Mouse (Mus musculus) forebrain, embryonic 16.5 days (tissue): ENCODE results near the gene Chpf. TPM values are rescaled to one million over a fixed set of nuclear protein-coding genes. Genes with fewer than 3 reads are reported as not detected.
A peak's percentile ranks its signal among the peaks of the same experiment; 100 is the strongest.

Experiments
- ATAC-seq: fragments of 200-750 bp; cut with Nextera tagmentation; 2 replicates; pipeline ENCODE4 v1.8.0; 2017; ENCODE audit warnings: mild to moderate bottlenecking, moderate library complexity
- H3K27ac ChIP-seq: fragments of 300-500 bp; sonication (generic); 2 replicates; pipeline ENCODE4 v1.5.1; 2014; ENCODE audit warnings: low read length, control low read depth
- H3K27me3 ChIP-seq: fragments of 300-500 bp; sonication (generic); replicated peaks from 2 replicates; pipeline ENCODE4 v1.6.1; 2014; ENCODE audit warnings: low read length; ENCODE audit not compliant: control insufficient read depth, insufficient read depth
- H3K36me3 ChIP-seq: fragments of 300-500 bp; sonication (generic); 2 replicates; pipeline ENCODE4 v1.6.1; 2014; ENCODE audit not compliant: control insufficient read depth, insufficient read depth
- H3K4me1 ChIP-seq: fragments of 300-500 bp; sonication (generic); replicated peaks from 2 replicates; pipeline ENCODE4 v1.6.1; 2014; ENCODE audit warnings: low read length; ENCODE audit not compliant: control insufficient read depth, insufficient read depth
- H3K4me2 ChIP-seq: fragments of 300-500 bp; sonication (generic); 2 replicates; pipeline ENCODE4 v1.6.1; 2014; ENCODE audit warnings: mild to moderate bottlenecking, low read length, control low read depth
- H3K4me3 ChIP-seq: fragments of 300-500 bp; sonication (generic); replicated peaks from 2 replicates; pipeline ENCODE4 v1.5.1; 2014; ENCODE audit warnings: mild to moderate bottlenecking, low read length, control low read depth
- H3K9ac ChIP-seq: fragments of 300-500 bp; sonication (generic); replicated peaks from 2 replicates; pipeline ENCODE4 v1.6.1; 2014; ENCODE audit warnings: low read depth, low read length, control low read depth
- H3K9me3 ChIP-seq: fragments of 300-500 bp; sonication (generic); 2 replicates; pipeline ENCODE4 v1.6.1; 2016; ENCODE audit warnings: low read length; ENCODE audit not compliant: control insufficient read depth
- WGBS: fragments of 180-500 bp; shearing (Covaris S2); extraction: QIAGEN DNeasy Blood & Tissue Kit; methylation state at CpG from one replicate; pipeline ENCODE4 v1.1.7; 2014; 5-methylcytosine and 5-hydroxymethylcytosine counted together
- polyA plus RNA-seq: library from polyadenylated mRNA; unstranded; fragments of >200 nt; fragmentation: Nextera tagmentation; extraction: Ambion mirVana; gene quantifications from 2 replicates; pipeline ENCODE4 v1.2.1, GENCODE M21; 2015

The Chpf gene
- polyA plus RNA-seq, 1 experiment from 2014 or later, result 28.1 TPM

- no peak overlapping the region for H3K9ac ChIP-seq
- H3K4me1 ChIP-seq, result peaks cover 25% of the 10 kb centered on the region
- 91% methylated on average over 23 of the region's 25 CpGs for WGBS
- peaks cover 23% of the 10 kb centered on the region for H3K36me3 ChIP-seq
- no peak overlapping the region for H3K4me3 ChIP-seq
- ATAC-seq, result no peak
- no peaks in the 10 kb centered on the region for H3K27me3 ChIP-seq
- no peak overlapping the region for H3K4me2 ChIP-seq
- no peak overlapping the region for H3K27ac ChIP-seq
- no peaks in the 10 kb centered on the region for H3K9me3 ChIP-seq
Observed at GRCm38 (mm10) chr1:75502945-75503650, 24.0 kb upstream of the Chpf start.

- Histone ChIP-seq H3K4me1 (peaks cover 18% of the 10 kb centered on the region), H3K9ac (no peak overlapping the region), H3K4me2 (no peak overlapping the region), H3K27ac (no peak overlapping the region), H3K27me3 (no peaks in the 10 kb centered on the region), H3K9me3 (no peaks in the 10 kb centered on the region), H3K36me3 (peaks cover 23% of the 10 kb centered on the region), H3K4me3 (no peak overlapping the region)
- no peak for ATAC-seq
- 97% methylated on average over 9 of the region's 9 CpGs for WGBS
Observed at GRCm38 (mm10) chr1:75501905-75502304, 22.8 kb upstream of the Chpf start.

GRCm38 (mm10) chr1:75499441-75499840 lies 20.3 kb upstream of the Chpf start:
- 88% methylated on average over 7 of the region's 7 CpGs for WGBS
- no peak overlapping the region for H3K27ac ChIP-seq
- H3K9ac ChIP-seq, result no peak overlapping the region
- no peak overlapping the region for H3K4me2 ChIP-seq
- no peaks in the 10 kb centered on the region for H3K9me3 ChIP-seq
- peaks cover 6% of the 10 kb centered on the region for H3K4me1 ChIP-seq
- H3K36me3 ChIP-seq, result peaks cover 23% of the 10 kb centered on the region
- H3K27me3 ChIP-seq, result no peaks in the 10 kb centered on the region
- ATAC-seq, result no peak
- H3K4me3 ChIP-seq, result no peak overlapping the region

- Histone ChIP-seq H3K36me3 (peaks cover 23% of the 10 kb centered on the region), H3K4me3 (no peak overlapping the region), H3K4me2 (no peak overlapping the region), H3K27ac (no peak overlapping the region), H3K9me3 (no peaks in the 10 kb centered on the region), H3K4me1 (peaks cover under 1% of the 10 kb centered on the region), H3K27me3 (no peaks in the 10 kb centered on the region), H3K9ac (no peak overlapping the region)
- 89% methylated on average over 4 of the region's 4 CpGs for WGBS
- no peak for ATAC-seq
Observed at GRCm38 (mm10) chr1:75498897-75499296, 19.8 kb upstream of the Chpf start.

GRCm38 (mm10) chr1:75494878-75495548 lies 15.9 kb upstream of the Chpf start:
- Histone ChIP-seq H3K4me3 (no peak overlapping the region), H3K9me3 (no peaks in the 10 kb centered on the region), H3K9ac (no peak overlapping the region), H3K27me3 (no peaks in the 10 kb centered on the region), H3K4me1 (no peaks in the 10 kb centered on the region), H3K36me3 (peaks cover 5% of the 10 kb centered on the region), H3K27ac (no peak overlapping the region), H3K4me2 (no peak overlapping the region)
- 48% methylated on average over 12 of the region's 12 CpGs for WGBS
- ATAC-seq, result 0 out of 2 replicates have a peak, but pooled peaks have one; percentile 23

- Histone ChIP-seq H3K4me1 (peaks cover 5% of the 10 kb centered on the region), H3K9ac (no peak overlapping the region), H3K27me3 (peaks cover 8% of the 10 kb centered on the region; the same call in 1 of the 2 replicates), H3K27ac (no peak overlapping the region), H3K9me3 (no peaks in the 10 kb centered on the region), H3K4me3 (no peak overlapping the region), H3K4me2 (no peak overlapping the region), H3K36me3 (no peaks in the 10 kb centered on the region)
- 30% methylated on average over 24 of the region's 24 CpGs for WGBS
- no peak for ATAC-seq
Observed at GRCm38 (mm10) chr1:75492579-75493170, 13.6 kb upstream of the Chpf start.

GRCm38 (mm10) chr1:75490785-75491551 lies 11.9 kb upstream of the Chpf start:
- Histone ChIP-seq H3K27me3 (peaks cover 18% of the 10 kb centered on the region), H3K27ac (no peak overlapping the region), H3K9ac (no peak overlapping the region), H3K4me2 (no peak overlapping the region), H3K4me3 (no peak overlapping the region), H3K9me3 (no peaks in the 10 kb centered on the region), H3K4me1 (peaks cover 17% of the 10 kb centered on the region), H3K36me3 (no peaks in the 10 kb centered on the region)
- 83% methylated on average over 34 of the region's 34 CpGs for WGBS
- ATAC-seq, result no peak

GRCm38 (mm10) chr1:75487405-75488161 lies 8.5 kb upstream of the Chpf start:
- H3K36me3 ChIP-seq, result peaks cover 11% of the 10 kb centered on the region
- peaks cover 28% of the 10 kb centered on the region for H3K27me3 ChIP-seq
- under 1% methylated on average over 62 of the region's 62 CpGs for WGBS
- peak overlapping the region; percentile 88 for H3K4me2 ChIP-seq
- H3K27ac ChIP-seq, result no peak overlapping the region
- peaks cover 19% of the 10 kb centered on the region for H3K4me1 ChIP-seq
- H3K9me3 ChIP-seq, result no peaks in the 10 kb centered on the region
- H3K4me3 ChIP-seq, result peak overlapping the region; percentile 58
- ATAC-seq, result peak; percentile 60
- peak overlapping the region; percentile 48 for H3K9ac ChIP-seq
